Mouse (Mus musculus): ENCODE results near the gene Cstb. TPM values are rescaled to one million over a fixed set of nuclear protein-coding genes. Genes with fewer than 3 reads are reported as not detected.

Gene Cstb
- total and polyA plus RNA-seq, 3 experiments = 71.9 to 76.7 TPM; not detected in 1

DNA sequence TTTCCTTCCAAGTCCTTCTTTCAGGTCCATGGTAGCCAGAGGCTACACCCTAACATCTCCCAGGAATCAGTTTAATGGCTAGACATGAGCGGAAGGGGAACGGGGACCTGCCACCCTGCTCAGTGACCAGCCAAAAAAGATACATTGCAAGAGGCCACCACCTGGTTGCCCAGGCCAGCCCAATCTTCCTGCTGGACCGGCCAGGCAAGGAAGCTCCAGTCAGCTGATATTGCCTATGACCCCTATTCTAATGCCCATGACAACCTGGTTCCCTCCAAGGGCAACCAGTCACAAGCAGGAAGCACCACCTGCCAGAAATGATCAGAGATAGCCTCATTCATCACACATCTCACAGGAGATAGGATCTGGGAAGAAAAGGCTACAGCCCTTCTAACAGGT lies 38.3 kb downstream of the Cstb start:
- no peak overlapping the region for H3K27ac ChIP-seq (ENCODE audit: control insufficient read depth, low read depth, low read length)
- H3K4me3 ChIP-seq (ENCODE audit: control insufficient read depth in 1 of 2, insufficient read depth in 1 of 2, low read depth in 2 of 2, low read length in 2 of 2) = peak overlapping the region; percentile 65 to 73
- no peaks in the 10 kb centered on the region for H3K27me3 ChIP-seq (ENCODE audit: control insufficient read depth in 1 of 2, insufficient read depth in 2 of 2, low read length in 2 of 2)
- DNase-seq (ENCODE audit: low read depth, low spot score) = no peak
- peaks cover 0 to 11% of the 10 kb centered on the region in 2 experiments; a peak in 2 of 4 replicates for H3K36me3 ChIP-seq (ENCODE audit: control insufficient read depth in 1 of 2, insufficient read depth in 2 of 2, low read length in 2 of 2)
- no peaks in the 10 kb centered on the region for H3K9me3 ChIP-seq (replicated peaks; ENCODE audit: insufficient read depth, low read length)
- peak overlapping the region; percentile 72 for H3K9ac ChIP-seq (ENCODE audit: control insufficient read depth, low read depth, low read length, poor library complexity, severe bottlenecking)
- peaks cover 5 to 16% of the 10 kb centered on the region in 2 experiments for H3K4me1 ChIP-seq (ENCODE audit: control insufficient read depth in 1 of 2, insufficient read depth in 2 of 2, low read length in 2 of 2)
- no peak for TF ChIP-seq ELF1 (IDR thresholded peaks at IDR 0.05; ENCODE audit: low read depth, low read length)
- TF ChIP-seq BHLHE40 (IDR thresholded peaks at IDR 0.05; ENCODE audit: borderline replicate concordance, low read depth, low read length) = no peak
- TF ChIP-seq CHD1 (IDR thresholded peaks at IDR 0.05; ENCODE audit: low read depth, low read length) = no peak
- TF ChIP-seq POLR2AphosphoS5 (IDR thresholded peaks at IDR 0.05; ENCODE audit: borderline replicate concordance, low read depth, low read length) = no peak
- no peak for TF ChIP-seq JUND (IDR thresholded peaks at IDR 0.05; ENCODE audit: low read depth, low read length)
- no peak for TF ChIP-seq MXI1 (IDR thresholded peaks at IDR 0.05; ENCODE audit: low read depth, low read length)
- TF ChIP-seq ZNF384 (IDR thresholded peaks at IDR 0.05; ENCODE audit: low read depth, low read length) = no peak
- TF ChIP-seq RCOR1 (IDR thresholded peaks at IDR 0.05; ENCODE audit: low read depth, low read length) = no peak
- no peak for TF ChIP-seq SIN3A (IDR thresholded peaks at IDR 0.05; ENCODE audit: low read length)
- no peak for TF ChIP-seq RAD21 (IDR thresholded peaks at IDR 0.05; ENCODE audit: low read depth, low read length)
- no peak for TF ChIP-seq UBTF (IDR thresholded peaks at IDR 0.05; ENCODE audit: borderline replicate concordance, insufficient read depth, low read depth, low read length)
- no peak for TF ChIP-seq MAFK (IDR thresholded peaks at IDR 0.05; ENCODE audit: borderline replicate concordance, low read depth, low read length)
- TF ChIP-seq MEF2A (IDR thresholded peaks at IDR 0.05; ENCODE audit: extremely low read depth, insufficient replicate concordance, low read depth, low read length, poor library complexity, severe bottlenecking) = no peak
- TF ChIP-seq MAX (IDR thresholded peaks at IDR 0.05; ENCODE audit: low read length) = no peak
- no peak for TF ChIP-seq USF2 (IDR thresholded peaks at IDR 0.05; ENCODE audit: borderline replicate concordance in 1 of 2, insufficient read depth in 1 of 2, low read depth in 1 of 2, low read length in 2 of 2)
- no peak for TF ChIP-seq KAT2A (conservative IDR thresholded peaks at IDR 0.05; ENCODE audit: low read depth, low read length)
- no peak for TF ChIP-seq ZKSCAN1 (IDR thresholded peaks at IDR 0.05; ENCODE audit: low read depth, low read length)
- TF ChIP-seq POLR2A (IDR thresholded peaks at IDR 0.05; ENCODE audit: control insufficient read depth in 1 of 2, insufficient read depth in 1 of 2, low read depth in 1 of 2, low read length in 2 of 2, poor library complexity in 1 of 2) = no peak
- no peak for TF ChIP-seq POLR2AphosphoS2 (IDR thresholded peaks at IDR 0.05; ENCODE audit: low read length)
- TF ChIP-seq CTCF (IDR thresholded peaks at IDR 0.05 in 2 of 3, conservative IDR thresholded peaks at IDR 0.05 in 1 of 3; ENCODE audit: control insufficient read depth in 1 of 3, insufficient read depth in 1 of 3, low read depth in 2 of 3, low read length in 3 of 3, poor library complexity in 1 of 3, severe bottlenecking in 1 of 3) = no peak
- peaks cover 40% of the 10 kb centered on the region for H3K79me2 ChIP-seq (ENCODE audit: control insufficient read depth, insufficient read depth, low read length, poor library complexity)
